Mouse (Mus musculus): ENCODE results near the gene Serac1.
"Not testable (repeated sequence)": the region's sequence is repeated elsewhere in the genome, so short reads cannot be mapped to it uniquely, and the experiment has no call there.

The Serac1 gene

GRCm38 (mm10) chr17:6066021-6066420, 13.5 kb downstream of the Serac1 start:
- in situ Hi-C loops (cut with MseI, MboI): no loop called here

DNA sequence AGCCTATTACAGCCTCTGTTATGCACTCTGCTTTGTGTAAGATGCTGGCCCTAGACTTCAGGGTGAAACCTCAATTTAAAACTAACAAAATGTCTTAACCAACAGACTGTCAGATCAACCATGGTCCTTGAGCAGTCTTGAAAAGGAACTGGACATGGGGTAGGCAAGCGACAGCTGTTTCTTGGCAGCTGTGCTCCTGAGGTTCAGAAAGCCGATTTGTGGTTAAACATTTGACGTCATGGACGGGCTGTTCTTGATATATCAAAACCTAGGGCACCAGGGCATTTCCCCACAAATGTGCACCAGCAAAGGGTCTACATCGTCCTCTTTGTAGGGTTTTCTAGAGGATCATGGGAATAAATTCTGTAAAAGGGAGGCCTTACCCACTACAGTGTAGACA, 16.0 kb downstream of the Serac1 start:
- in situ Hi-C loops (cut with MseI, MboI): no loop called here

- in situ Hi-C loops (cut with MseI, MboI): no loop called here
Measured at GRCm38 (mm10) chr17:6062793-6063192, 16.7 kb downstream of the Serac1 start.

- in situ Hi-C loops (cut with MseI, MboI): no loop called here
Measured at GRCm38 (mm10) chr17:6054934-6055355, 24.6 kb downstream of the Serac1 start.

DNA sequence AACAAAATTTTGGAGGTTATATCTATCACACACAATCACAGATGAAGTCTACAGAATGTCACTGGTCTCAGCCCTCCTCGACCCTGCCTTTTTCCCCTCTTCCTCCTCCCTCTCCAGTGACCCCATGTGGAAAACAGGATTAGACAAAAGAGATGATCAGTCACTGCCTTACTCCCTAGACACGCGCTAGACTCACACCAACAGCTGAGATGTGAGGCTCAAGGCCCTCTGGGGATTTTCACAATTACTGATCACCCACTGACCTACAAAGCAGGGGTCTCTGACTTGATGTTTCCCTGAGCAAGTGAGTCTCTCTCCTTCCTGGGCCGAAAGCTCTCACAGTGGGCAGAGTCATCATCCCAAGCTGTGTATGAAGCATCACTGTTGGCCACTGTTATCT, 26.7 kb downstream of the Serac1 start:
- in situ Hi-C loops (cut with MseI, MboI): no loop called here

GRCm38 (mm10) chr17:6037507-6037906, 42.0 kb downstream of the Serac1 start:
- in situ Hi-C loops (cut with MseI, MboI): no loop called here

DNA sequence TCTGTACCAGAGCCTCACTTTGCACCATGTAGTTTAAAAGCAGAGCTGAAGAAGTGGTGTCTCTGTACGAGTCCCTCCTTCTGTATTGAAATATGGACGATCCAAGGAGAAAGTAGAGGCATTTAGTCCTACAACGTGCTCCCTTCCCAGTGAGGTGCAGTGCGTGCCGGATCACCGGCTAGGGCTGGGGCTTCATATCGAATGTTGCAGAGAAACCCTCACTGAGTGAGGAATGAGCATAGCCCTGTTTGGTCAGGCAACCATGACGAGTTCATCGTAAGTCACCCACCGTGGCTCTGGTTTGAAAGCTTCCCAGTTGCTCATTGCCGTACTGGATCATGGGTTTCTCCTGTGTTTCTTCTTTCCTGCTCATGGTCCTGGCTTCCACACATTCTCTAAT, 42.7 kb downstream of the Serac1 start:
- in situ Hi-C loops (cut with MseI, MboI): no loop called here

DNA sequence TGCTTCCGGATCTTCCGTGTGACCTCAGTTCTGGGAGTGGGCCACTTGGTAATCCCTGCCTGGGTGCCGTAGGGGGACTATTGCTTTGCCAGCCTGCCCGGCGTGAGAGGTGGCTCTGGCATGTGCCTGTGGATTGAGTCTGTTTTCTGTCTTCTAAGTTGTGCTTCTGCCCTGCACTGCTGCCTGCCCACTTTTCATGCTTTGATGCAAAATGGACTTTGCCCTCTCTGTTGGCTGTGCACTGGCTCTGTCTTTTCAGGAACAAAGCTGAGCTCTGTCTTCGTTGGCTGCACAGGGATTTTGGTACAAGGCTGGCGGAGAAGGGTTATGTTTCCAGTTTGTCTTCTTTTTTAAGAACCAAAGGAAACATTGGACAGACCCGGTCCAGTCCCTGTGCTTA, 43.1 kb downstream of the Serac1 start:
- in situ Hi-C loops (cut with MseI, MboI): no loop called here

- in situ Hi-C loops (cut with MseI, MboI): no loop called here
Measured at GRCm38 (mm10) chr17:6035661-6036060, 43.9 kb downstream of the Serac1 start.

DNA sequence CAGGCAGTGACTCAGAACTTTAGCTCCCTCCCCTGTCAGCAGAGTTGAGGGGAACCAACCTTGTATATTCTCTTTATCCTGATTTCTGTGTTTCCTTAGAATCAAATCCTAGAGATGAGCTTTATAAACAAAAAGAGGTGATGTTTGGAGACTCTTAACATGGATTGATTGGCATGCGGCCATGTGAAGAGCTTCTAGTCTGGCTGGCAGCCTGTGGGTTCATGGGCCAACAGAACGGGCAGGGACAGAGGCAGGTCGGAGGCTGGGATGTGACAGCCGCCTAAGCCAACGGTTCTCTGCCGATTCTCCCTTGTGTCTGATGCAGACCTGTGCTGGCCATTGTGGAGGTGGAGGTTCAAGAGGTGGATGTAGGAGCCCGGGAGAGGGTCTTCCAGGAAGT, 53.7 kb downstream of the Serac1 start:
- in situ Hi-C loops (cut with MseI, MboI): no loop called here

- in situ Hi-C loops (cut with MseI, MboI): not testable (repeated sequence)
Measured at GRCm38 (mm10) chr17:6021374-6021789, 58.2 kb downstream of the Serac1 start.

GRCm38 (mm10) chr17:6020636-6021035, 58.9 kb downstream of the Serac1 start:
- in situ Hi-C loops (cut with MseI, MboI): no loop called here

DNA sequence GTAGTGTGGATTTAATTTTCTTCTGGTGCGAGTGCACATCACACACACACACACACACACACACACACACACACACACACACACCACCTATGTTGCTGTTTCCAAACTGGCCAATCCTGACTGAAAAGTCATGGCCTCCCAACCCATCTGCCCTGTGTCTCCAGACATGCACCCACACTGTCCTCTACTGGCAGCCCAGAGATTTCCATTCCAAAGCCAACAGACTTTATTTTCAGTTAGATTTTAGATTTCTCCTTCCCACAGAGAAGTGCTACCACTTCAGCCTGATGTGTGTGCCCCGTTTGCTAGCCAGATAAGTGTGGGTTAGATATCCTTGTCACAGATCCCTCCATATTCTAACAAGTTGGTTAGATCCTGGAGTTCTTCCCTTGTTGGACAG, 59.8 kb downstream of the Serac1 start:
- in situ Hi-C loops (cut with MseI, MboI): no loop called here

GRCm38 (mm10) chr17:6018348-6018747, 61.2 kb downstream of the Serac1 start:
- in situ Hi-C loops (cut with MseI, MboI): no loop called here

DNA sequence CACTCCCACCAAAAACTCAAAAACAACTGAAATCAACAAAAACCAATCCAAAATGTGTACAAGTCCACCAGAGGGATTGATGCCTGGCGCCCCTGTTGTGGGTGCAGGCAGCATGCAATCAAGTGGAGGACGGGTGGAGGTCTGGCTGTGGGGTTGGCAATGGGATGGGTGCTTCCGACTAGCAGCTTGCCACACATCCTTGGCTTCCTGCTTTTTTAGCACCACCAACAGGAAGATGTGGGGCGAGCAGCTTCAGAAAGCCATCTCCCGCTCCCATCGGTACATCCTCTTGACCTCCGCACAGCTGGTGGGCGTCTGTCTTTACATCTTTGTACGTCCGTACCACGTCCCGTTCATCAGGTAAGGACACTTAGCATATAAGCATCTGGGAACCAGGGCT, 62.3 kb downstream of the Serac1 start:
- in situ Hi-C loops (cut with MseI, MboI): no loop called here

DNA sequence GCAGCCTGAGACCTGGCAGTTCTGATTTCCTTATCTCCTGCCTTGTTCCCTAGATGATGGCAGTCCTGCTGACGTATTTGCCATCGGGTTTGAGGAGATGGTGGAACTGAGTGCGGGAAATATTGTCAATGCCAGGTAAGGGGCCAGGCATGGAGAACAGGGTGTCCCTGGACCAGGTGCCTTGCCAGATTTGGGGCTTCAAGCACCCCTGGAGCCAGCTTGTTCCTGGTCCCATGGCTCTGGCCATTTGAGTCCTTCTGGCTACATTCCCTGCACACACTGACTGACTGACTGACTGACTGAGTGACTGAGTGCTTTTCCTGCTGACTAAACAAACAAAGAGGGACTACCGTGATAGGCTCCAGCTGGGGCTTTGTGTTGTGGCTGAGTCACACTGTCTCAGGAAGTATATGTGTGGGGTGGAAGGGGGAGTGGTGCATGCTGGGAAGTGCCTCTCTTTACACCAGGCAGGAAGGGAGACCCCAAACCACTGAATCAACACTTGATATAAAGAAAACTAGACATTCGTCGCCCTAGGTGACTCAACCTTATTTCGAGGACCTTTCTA, 63.2 kb downstream of the Serac1 start:
- in situ Hi-C loops (cut with MseI, MboI): no loop called here

GRCm38 (mm10) chr17:6014985-6015384, 64.6 kb downstream of the Serac1 start:
- in situ Hi-C loops (cut with MseI, MboI): no loop called here

- in situ Hi-C loops (cut with MseI, MboI): no loop called here
Measured at GRCm38 (mm10) chr17:6013079-6013478, 66.5 kb downstream of the Serac1 start.

- in situ Hi-C loops (cut with MseI, MboI): no loop called here
Measured at GRCm38 (mm10) chr17:6009606-6010005, 69.9 kb downstream of the Serac1 start.

DNA sequence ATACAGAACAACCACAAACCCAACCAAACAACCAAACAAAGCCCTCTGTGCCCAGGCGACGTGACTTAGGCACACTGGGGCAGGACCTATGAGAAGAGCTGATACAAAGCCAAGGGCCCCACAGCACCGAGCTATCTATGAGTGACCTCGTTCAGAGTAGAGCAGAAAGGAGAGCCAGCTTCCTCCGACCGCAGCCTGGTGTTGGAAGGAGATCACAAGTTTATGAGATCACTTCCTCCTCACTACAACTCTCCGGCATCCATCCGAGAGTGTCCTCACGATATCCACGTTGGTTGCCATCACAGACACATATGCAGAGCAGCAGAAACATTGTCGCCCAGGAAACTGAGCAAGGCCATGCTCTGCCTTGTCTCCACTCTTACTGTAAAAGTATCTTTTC, 71.0 kb downstream of the Serac1 start:
- in situ Hi-C loops (cut with MseI, MboI): no loop called here

DNA sequence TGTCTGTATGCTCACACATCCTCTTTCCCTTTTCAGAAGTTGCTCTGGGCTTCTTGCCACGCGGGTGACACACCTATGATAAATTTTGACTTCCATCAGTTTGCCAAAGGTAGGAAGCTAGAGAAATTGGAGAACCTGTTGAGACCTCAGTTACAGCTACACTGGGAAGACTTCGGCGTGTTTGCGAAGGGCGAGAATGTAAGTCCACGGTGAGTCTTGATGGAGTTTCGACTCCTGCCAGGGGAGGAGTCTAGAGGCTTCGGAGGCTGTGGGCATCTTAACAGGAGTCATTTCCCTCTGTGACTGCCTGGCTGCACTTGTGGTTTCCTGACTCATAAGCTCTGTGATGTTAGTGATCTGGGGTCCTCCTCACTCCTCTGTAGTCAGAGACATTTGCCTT, 71.6 kb downstream of the Serac1 start:
- in situ Hi-C loops (cut with MseI, MboI): no loop called here

GRCm38 (mm10) chr17:6007101-6007780, 72.3 kb downstream of the Serac1 start:
- in situ Hi-C loops (cut with MseI, MboI): no loop called here

- in situ Hi-C loops (cut with MseI, MboI): no loop called here
Measured at GRCm38 (mm10) chr17:6005638-6006471, 73.7 kb downstream of the Serac1 start.

Measured in mouse trophoblast stem cell (cell line).